Comparison of ENCODE assay signal across 27 mouse cellular contexts in the genomic region with DNA sequence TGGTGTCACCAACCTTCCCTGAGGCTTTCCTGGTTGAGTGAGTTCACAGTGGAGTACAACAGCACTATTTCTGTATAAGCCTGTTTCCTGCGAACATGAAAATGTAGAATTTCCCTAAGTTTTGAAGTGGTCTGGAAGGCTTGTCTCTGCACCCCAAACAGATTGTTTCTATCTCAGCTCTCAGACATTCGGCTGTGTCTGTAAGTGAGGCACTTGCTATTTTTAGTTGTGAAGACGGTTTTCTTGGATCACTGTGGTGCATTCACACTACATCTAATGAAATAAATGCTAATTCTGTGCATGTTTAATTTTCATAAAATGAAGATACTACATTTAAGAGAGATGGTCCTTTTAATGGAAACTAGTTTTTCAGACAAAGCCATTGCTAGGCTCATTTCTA.
"Had no signal": no experiment of that assay in that cellular context is flagged by ENCODE, and none has a peak within 500 bp of the region (broad histone marks: within the 10 kb centered on the region; RNA-seq: fewer than 3 reads in every experiment).

No protein-coding gene starts in this region.

- DNase-seq: gastrocnemius, adult 2 months; gastrocnemius, postnatal 10 days; gastrocnemius, postnatal 25 days; heart, adult 18-20 months; heart, postnatal 10 days; heart, postnatal 4 days; kidney, adult 18-20 months; kidney, adult 8-10 months; kidney, postnatal 10 days; kidney, postnatal 25 days; kidney, postnatal 4 days; layer of hippocampus, postnatal 36 days; left cerebral cortex, postnatal 4 days had no signal

- H3K9me3 ChIP-seq: heart, embryonic 10.5 days; hindbrain, embryonic 10.5 days; hindbrain, embryonic 12.5 days; intestine, embryonic 15.5 days; limb, embryonic 13.5 days; limb, embryonic 15.5 days; liver, embryonic 12.5 days had no signal

- H3K9ac ChIP-seq: heart, embryonic 12.5 days; hindbrain, embryonic 12.5 days; hindbrain, embryonic 14.5 days; intestine, embryonic 15.5 days; limb, embryonic 13.5 days; limb, embryonic 15.5 days; liver, embryonic 12.5 days; liver, embryonic 14.5 days had no signal

- H3K27me3 ChIP-seq: heart, embryonic 12.5 days; hindbrain, embryonic 12.5 days; intestine, embryonic 15.5 days; limb, embryonic 13.5 days; limb, embryonic 15.5 days; liver, embryonic 12.5 days had no signal

- H3K27ac ChIP-seq: gastrocnemius, adult 2 months; heart, embryonic 10.5 days; hindbrain, embryonic 10.5 days; hindbrain, embryonic 12.5 days; hindbrain, embryonic 14.5 days; intestine, embryonic 15.5 days; layer of hippocampus, adult 2 months; limb, embryonic 13.5 days; limb, embryonic 15.5 days; liver, embryonic 12.5 days; liver, embryonic 14.5 days had no signal

- ATAC-seq: hindbrain, embryonic 16.5 days; inflammation-experienced regulatory T-cells, adult 6 months; intestine, embryonic 15.5 days; intestine, postnatal 0 days; liver, embryonic 12.5 days had no signal

- H3K4me1 ChIP-seq: heart, embryonic 10.5 days; heart, embryonic 12.5 days; hindbrain, embryonic 10.5 days; hindbrain, embryonic 12.5 days; intestine, embryonic 15.5 days; limb, embryonic 13.5 days; limb, embryonic 15.5 days; liver, embryonic 12.5 days had no signal

- H3K36me3 ChIP-seq: heart, embryonic 10.5 days; heart, embryonic 12.5 days; hindbrain, embryonic 10.5 days; hindbrain, embryonic 12.5 days; intestine, embryonic 15.5 days; limb, embryonic 13.5 days; limb, embryonic 15.5 days; liver, embryonic 12.5 days had no signal

- H3K4me3 ChIP-seq: gastrocnemius, adult 2 months; heart, embryonic 10.5 days; heart, embryonic 12.5 days; hindbrain, embryonic 10.5 days; hindbrain, embryonic 12.5 days; intestine, embryonic 15.5 days; layer of hippocampus, adult 2 months; limb, embryonic 13.5 days; limb, embryonic 15.5 days; liver, embryonic 12.5 days had no signal

- H3K4me2 ChIP-seq: heart, embryonic 12.5 days; hindbrain, embryonic 12.5 days; hindbrain, embryonic 14.5 days; intestine, embryonic 15.5 days; limb, embryonic 13.5 days; limb, embryonic 15.5 days; liver, embryonic 12.5 days had no signal
